Mouse (Mus musculus): ENCODE measurements around the gene Elmod3. TPM values are rescaled to one million over a fixed set of nuclear protein-coding genes. Genes with fewer than 3 reads are reported as not detected.
"Not testable (repeated sequence)": the region's sequence is repeated elsewhere in the genome, so short reads cannot be mapped to it uniquely, and the experiment has no call there.

Gene Elmod3
- total RNA-seq, 2 experiments from 2014 or later, result 13.3 to 15.8 TPM

DNA sequence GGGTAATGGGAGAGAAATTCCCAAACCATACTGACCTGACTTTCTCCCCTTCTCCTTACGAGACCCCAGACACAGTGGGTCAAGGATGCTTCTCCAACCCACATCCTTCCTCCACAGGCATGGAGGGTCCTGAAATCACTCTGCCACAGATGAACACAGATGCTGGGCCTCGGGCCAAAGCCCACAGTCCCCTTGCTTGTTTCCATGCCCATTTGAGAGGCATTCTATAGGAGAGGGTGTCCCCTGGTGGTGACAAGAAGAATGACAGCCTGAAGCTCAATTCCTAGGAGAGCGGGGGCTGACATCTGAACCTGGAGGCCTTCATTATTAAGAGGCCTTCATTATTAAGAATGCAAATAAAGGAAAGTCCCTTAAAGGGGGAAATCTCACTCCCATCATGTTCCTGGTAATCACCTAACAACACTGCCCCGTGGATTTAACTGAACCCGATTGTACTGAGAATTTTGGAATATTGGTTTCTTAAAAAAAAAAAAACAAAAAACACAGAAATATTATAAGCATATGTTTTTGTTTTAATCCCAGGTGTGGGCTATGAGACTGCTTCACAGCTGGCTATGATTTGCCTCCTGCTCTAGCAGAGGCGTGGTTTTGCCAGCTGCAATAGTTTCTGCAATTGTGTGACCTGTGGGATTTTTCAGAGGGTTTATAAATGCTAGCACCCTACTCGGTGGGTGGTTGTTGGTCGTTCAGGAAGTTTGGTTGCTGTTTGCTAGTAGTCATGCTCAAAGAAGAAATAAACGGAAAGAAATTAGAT lies 64.0 kb downstream of the Elmod3 start:
- DNase-seq, result peak; percentile 72

DNA sequence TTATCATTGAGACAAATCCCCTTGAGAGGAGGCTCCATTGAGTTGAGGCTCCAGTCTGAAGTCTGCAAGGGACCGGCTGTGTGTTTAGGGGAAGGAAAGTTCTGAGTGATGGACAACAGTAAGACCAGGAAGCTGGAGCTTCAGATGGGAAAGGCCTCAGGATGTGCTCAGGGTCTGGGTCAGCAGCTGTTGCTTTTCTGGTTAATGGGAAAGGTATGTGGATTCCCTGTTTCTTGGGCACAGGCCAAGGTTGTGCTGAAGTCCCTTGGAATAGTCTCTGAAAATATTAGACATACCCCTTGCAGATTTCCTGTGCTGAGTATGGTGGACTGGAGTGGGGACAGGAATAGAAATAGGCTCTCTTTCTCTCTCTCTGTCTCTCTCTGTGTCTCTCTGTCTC lies 64.7 kb downstream of the Elmod3 start:
- not testable (repeated sequence) for DNase-seq

DNA sequence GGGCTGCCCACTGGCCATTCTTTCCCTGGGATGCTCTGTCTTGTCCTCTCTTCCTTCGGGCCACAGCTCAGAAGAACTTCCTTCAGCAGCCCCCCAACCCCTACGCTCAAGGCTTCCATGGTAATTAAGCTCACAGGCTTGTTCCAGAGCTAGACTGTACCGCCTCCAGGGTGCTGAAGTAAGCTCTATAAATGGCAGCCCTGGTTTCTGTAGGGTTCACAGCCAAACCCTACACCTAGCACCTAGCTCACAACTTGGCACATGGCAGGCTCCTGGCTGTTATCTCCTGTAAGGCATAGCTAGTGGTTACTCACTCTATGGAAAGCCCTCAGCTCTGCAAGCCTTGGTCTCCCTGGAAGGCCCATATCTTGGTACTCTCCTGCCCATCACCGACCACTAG lies 65.6 kb downstream of the Elmod3 start:
- DNase-seq, result no peak

DNA sequence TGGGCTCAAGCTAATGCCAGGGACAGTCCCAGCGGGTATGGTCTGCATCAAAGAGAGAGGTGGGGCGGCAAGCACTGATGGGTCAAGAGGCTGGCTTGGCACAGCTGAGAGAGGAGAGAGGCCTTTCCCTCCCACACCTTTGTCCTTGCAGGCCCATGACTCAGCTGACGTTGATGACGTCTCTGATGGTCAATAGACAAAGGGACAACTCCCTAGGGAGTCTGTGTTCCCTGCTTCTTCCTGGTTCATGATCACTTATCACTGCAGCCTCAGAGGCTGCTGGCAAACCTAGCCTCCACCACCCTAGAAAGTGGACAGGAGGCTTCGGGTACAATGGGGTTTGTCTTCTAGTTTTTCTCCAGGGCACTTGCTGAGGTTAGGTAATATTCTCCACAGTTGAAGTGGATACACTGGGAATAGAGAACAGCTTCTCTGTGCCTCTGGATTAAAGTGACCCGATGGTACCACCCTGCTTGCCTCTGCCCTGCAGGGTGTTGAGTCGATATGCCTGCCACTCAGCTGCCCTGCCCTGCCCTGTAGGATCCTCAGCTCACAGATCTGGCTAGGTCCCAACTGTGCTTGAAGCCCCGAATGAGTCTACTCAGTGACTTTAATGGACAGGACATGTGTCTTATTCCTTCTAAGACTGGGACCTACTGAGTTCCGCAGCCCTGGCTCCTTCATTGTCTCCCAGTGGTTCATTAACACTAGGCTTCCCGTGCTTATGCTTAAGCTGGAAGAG lies 69.6 kb downstream of the Elmod3 start:
- peak; percentile 71 for DNase-seq

DNA sequence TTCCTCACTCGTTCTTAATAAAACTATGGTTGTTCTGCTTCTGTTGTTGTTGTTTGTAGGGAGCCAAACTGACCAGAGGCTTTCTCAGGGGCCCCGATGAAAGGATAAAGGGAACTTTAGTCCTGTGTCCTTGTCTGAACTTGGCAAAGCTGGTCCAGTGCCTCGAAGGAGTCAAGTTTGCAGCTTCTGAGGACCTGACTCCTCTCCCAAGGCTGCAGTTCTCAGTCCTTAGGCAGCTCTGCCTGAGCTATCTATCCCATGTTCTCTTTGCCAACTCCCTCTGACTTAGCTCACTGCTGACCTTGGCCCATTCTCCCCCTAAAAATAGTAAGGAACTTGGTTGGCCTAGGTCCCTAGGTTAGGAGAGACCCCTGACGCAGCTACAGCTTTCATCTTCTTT lies 71.1 kb downstream of the Elmod3 start:
- DNase-seq, result no peak

DNA sequence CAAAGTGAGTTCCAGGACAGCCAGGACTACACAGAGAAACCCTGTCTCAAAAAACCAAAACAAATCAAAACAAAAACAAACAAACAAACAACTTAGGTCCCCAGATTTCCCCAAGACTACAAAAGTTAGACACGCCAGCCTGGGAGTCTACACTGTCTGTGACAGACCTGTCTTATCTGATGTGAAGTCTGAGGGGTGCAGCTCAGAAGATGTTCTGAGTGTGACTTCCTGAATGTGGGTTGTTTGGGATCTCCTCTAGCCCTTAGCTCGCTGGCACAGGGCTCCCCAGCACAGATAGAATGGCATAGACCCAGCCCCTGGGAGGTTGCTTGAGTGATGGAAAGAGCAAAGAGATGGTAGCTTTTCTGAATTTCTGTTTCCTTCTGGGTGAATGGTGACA lies 74.1 kb downstream of the Elmod3 start:
- DNase-seq, result no peak

DNA sequence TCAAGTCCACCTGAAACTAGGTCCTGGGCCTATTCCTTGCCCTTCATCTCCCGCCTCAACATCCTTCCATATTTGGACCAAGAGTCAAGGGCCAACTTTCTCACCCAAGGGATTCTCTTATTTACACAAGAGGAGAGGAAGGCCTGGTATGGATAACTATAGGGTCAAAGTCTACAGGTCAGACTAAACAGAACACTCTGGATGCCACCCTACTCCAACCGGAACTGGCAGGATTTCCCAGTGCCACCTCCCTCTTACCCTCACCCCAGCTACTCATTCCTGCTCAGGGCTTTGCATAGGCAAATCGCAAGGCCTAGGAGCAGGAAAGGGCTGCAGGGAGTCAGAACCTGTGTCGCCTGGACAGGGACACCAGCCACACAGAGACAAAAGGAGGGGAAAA lies 75.0 kb downstream of the Elmod3 start:
- DNase-seq, result no peak

DNA sequence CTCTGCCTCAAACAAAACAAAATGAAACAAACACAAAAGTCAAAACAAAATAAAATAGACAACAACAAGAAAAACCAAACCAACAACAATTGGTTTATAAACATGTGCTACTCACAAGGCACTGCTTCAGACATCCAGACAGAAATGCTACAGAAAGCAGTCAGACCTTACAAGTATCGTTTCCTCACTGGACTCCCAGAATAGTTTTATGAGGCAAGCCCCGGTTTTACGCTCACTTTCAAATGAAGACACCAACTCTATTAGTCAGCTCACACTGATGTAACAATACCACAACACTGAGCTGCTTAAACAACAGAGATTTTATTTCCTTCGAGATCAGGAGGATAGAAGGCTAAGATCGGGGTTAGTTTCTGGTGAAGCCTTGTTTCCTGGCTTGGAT lies 75.9 kb downstream of the Elmod3 start:
- DNase-seq, result no peak

DNA sequence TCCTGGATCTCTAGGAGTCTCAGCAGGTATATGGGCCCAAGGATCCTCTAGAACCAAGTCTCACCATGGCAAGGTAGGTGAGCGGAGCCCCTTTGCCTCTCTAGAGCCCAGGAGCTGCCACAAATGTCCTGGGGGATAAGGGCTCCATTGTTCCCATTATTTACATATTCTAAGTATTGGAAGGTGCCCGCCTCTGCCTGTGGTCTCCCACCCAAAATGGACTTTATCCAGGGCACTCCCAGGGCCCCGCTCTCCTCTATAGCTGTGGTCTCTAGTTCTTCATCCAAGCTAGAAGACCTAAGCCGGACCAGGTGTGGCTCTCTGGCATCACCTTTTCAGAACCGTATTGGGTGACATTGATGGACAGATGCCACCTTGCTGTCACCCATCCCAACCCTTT lies 76.6 kb downstream of the Elmod3 start, which contains the start of gene Sh2d6:
Sh2d6 (minus strand) TSS at position 101 of the 400 bp plus-strand sequence.
- no peak for DNase-seq

DNA sequence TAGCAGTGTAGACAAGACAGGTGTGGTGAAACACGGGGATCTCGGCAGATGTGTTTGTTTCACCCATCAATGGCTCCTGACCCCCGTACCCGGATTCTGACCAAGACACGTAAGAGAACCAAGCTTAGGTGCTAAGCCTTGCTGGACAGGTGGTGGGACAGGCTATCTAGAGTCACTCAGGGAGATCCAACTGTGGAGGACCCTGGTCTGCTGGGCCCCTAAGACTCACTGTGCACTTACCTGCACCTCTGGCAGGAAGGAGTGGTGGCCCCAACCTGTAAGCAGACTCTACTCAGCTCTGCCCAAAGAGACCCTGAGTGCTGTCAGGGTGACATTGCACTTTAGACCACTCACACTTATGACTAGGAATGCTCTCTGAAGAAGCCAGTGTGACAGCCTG lies 77.3 kb downstream of the Elmod3 start:
- no peak for DNase-seq

DNA sequence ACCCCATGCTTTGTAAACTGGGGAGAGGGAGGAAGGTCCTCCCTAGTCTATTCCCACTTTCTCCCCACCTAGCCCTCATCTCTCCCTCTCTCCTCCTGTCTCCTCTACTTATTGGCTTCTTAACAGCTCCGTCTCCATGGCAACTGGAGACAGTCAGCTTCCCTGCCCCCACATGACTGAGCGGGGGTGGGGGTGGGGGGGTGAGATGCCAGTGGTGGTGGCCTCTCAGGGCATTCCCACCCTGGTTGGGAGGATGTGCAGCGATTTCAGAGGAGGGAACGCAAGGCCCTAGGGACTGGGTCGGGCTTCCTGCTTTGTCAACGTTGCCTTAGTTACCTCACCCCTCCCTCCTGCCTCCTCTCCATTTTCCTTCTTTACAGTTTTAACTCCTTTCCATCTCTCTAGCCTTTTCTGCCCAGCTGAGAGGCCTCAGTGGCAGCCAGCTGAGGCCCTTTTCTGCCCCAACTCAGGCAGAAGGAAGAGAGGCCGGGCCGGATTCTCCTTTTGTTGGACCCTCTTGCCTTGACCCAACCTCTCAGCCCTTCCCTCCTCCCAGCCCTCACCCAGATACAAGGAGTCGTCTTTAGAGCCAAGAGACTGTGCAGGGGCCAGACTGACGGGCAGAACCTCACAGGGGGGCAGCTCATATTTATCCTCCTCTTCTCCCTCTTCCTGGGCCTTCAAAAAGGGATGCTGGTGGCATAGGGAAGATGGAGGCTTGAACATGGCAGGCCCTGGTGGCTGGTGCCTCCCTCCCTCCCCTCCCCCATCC lies 78.1 kb downstream of the Elmod3 start:
- no peak for DNase-seq

DNA sequence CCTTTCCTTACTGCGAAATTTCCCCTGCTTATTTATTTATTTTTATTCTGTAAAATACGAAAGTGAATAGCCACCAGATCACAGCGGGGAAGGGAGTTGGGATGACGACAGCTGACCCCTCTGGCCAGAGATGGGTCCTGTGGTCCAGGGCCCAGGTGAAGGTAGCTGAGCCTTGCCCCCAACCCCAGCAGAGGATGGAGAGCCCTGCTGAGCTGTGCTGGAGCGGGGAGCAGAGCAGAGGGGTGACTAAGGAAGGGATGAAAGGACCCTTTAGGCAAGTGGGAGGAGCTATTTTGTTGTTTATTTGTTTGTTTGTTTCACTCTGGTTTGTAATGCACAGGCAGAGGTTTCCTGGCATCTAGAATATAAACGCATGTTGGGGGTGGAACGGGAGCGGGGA lies 78.9 kb downstream of the Elmod3 start:
- no peak for DNase-seq

DNA sequence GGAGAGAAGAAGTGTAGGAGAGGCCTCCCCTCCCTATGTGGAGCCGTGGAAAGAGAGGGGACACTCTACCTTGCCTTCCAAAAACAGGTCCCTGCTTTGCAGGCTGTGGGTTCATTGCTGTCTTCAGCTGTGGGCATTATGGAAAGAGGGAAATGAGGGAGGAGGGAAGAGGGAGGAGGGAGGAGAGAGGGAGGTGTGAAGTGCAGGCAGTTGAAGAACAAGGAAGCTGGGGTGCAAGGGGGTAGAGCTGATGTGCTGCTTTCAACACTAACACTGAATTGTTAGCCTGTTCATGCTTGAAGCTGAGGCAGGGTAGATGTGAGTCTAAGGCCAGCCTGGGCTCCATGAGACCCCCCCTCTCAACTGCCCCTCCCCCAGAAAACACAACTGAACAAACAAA lies 79.4 kb downstream of the Elmod3 start:
- DNase-seq, result no peak

Other genes starting within 250 kb of the Elmod3 start
- gene Tmem150a, start 243.0 kb downstream of the Elmod3 start, total RNA-seq (2021), result 10 to 100 TPM; 27.8 to 27.9 TPM
- gene Rnf181, start 231.5 kb downstream of the Elmod3 start, total RNA-seq (2021), result 100 to 1,000 TPM; 176 to 188 TPM
- gene Vamp5, start 217.9 kb downstream of the Elmod3 start, total RNA-seq (2021), result 10 to 100 TPM; 25.2 to 46.6 TPM
- gene Vamp8, start 207.7 kb downstream of the Elmod3 start, total RNA-seq (2021), result 100 to 1,000 TPM; 109 to 123 TPM
- gene Ggcx, start 184.1 kb downstream of the Elmod3 start, total RNA-seq (2021), result 10 to 100 TPM; 42.4 to 42.7 TPM
- 100 to 1,000 TPM; 225 to 245 TPM for gene Mat2a, start 158.9 kb downstream of the Elmod3 start, total RNA-seq (2021)
- gene Sh2d6, start 76.7 kb downstream of the Elmod3 start, total RNA-seq (2021), result under 1 TPM; 0.27 to 0.48 TPM
- 10 to 100 TPM; 28.1 to 33.5 TPM for gene Capg, start 54.0 kb downstream of the Elmod3 start, total RNA-seq (2021)
- gene Retsat, start 62 bp upstream of the Elmod3 start, total RNA-seq (2021), result 100 to 1,000 TPM; 359 to 375 TPM
- gene Tgoln1, start 18.6 kb upstream of the Elmod3 start, total RNA-seq (2021), result 100 to 1,000 TPM in 1 of 2 experiments, 10 to 100 TPM in 1; 92.7 to 121 TPM
- 10 to 100 TPM; 19.6 to 20.1 TPM for gene Tcf7l1, start 190.8 kb upstream of the Elmod3 start, total RNA-seq (2021)

Measured in adrenal gland, postnatal 10 days (tissue).